Mouse (Mus musculus): ENCODE results near the gene Phf2. TPM values are rescaled to one million over a fixed set of nuclear protein-coding genes. Genes with fewer than 3 reads are reported as not detected.
A peak's percentile ranks its signal among the peaks of the same experiment; 100 is the strongest.

Gene Phf2
- total and polyA plus RNA-seq, 3 experiments = 12.9 to 33.9 (median 30.0) TPM

- TF ChIP-seq EP300 (IDR thresholded peaks at IDR 0.05; ENCODE audit: insufficient read depth, low read depth, low read length) (no peak), CTCF (IDR thresholded peaks at IDR 0.05) (no peak), POLR2A (IDR thresholded peaks at IDR 0.05; ENCODE audit: insufficient read depth, low read depth, low read length) (no peak)
- no peaks in the 10 kb centered on the region for H3K27me3 ChIP-seq (ENCODE audit: control insufficient read depth, insufficient read depth, low read length)
- H3K9ac ChIP-seq (ENCODE audit: low read depth, low read length) = no peak overlapping the region
- no peaks in the 10 kb centered on the region for H3K79me2 ChIP-seq (replicated peaks; ENCODE audit: control insufficient read depth, insufficient read depth, low read length)
- no peaks in the 10 kb centered on the region for H3K4me1 ChIP-seq (ENCODE audit: control insufficient read depth, insufficient read depth, low read length)
- 70% methylated on average over 14 of the region's 14 CpGs for WGBS
- intact Hi-C loops (cut with DNase I) = no loop called here
- H3K36me3 ChIP-seq (ENCODE audit: control insufficient read depth, insufficient read depth, low read length) = no peaks in the 10 kb centered on the region
- DNase-seq = peak in 1 of 2 experiments; percentile 56
- H3K4me3 ChIP-seq = no peak overlapping the region
- H3K27ac ChIP-seq = no peak overlapping the region
These were observed 72.6 kb downstream of the Phf2 start for GRCm38 (mm10) chr13:48798256-48798771.

GRCm38 (mm10) chr13:48796906-48797305, 74.0 kb downstream of the Phf2 start:
- 27% methylated on average over 11 of the region's 11 CpGs for WGBS
- Histone ChIP-seq H3K4me1 (ENCODE audit: control insufficient read depth, insufficient read depth, low read length) (no peaks in the 10 kb centered on the region), H3K79me2 (replicated peaks; ENCODE audit: control insufficient read depth, insufficient read depth, low read length) (no peaks in the 10 kb centered on the region), H3K4me3 (no peak overlapping the region), H3K36me3 (ENCODE audit: control insufficient read depth, insufficient read depth, low read length) (no peaks in the 10 kb centered on the region), H3K27ac (no peak overlapping the region), H3K27me3 (ENCODE audit: control insufficient read depth, insufficient read depth, low read length) (no peaks in the 10 kb centered on the region), H3K9ac (ENCODE audit: low read depth, low read length) (no peak overlapping the region)
- TF ChIP-seq CTCF (IDR thresholded peaks at IDR 0.05) (no peak), EP300 (IDR thresholded peaks at IDR 0.05; ENCODE audit: insufficient read depth, low read depth, low read length) (no peak), POLR2A (IDR thresholded peaks at IDR 0.05; ENCODE audit: insufficient read depth, low read depth, low read length) (no peak)
- DNase-seq = no peak
- intact Hi-C loops (cut with DNase I) = no loop called here

- Histone ChIP-seq H3K9ac (ENCODE audit: low read depth, low read length) (no peak overlapping the region), H3K79me2 (replicated peaks; ENCODE audit: control insufficient read depth, insufficient read depth, low read length) (no peaks in the 10 kb centered on the region), H3K27me3 (ENCODE audit: control insufficient read depth, insufficient read depth, low read length) (no peaks in the 10 kb centered on the region), H3K36me3 (ENCODE audit: control insufficient read depth, insufficient read depth, low read length) (no peaks in the 10 kb centered on the region), H3K4me3 (no peak overlapping the region), H3K4me1 (ENCODE audit: control insufficient read depth, insufficient read depth, low read length) (no peaks in the 10 kb centered on the region), H3K27ac (no peak overlapping the region)
- TF ChIP-seq CTCF (IDR thresholded peaks at IDR 0.05) = no peak
- no peak for TF ChIP-seq EP300 (IDR thresholded peaks at IDR 0.05; ENCODE audit: insufficient read depth, low read depth, low read length)
- no peak for TF ChIP-seq POLR2A (IDR thresholded peaks at IDR 0.05; ENCODE audit: insufficient read depth, low read depth, low read length)
- WGBS = 86% methylated on average over 6 of the region's 6 CpGs
- intact Hi-C loops (cut with DNase I) = no loop called here
- no peak for DNase-seq
These were observed 75.2 kb downstream of the Phf2 start for GRCm38 (mm10) chr13:48795711-48796110.

- intact Hi-C loops (cut with DNase I) = no loop called here
- WGBS = 78% methylated on average over 8 of the region's 8 CpGs
These were observed 86.2 kb downstream of the Phf2 start for GRCm38 (mm10) chr13:48784594-48785298.

GRCm38 (mm10) chr13:48784151-48784550, 86.8 kb downstream of the Phf2 start:
- TF ChIP-seq POLR2A (IDR thresholded peaks at IDR 0.05; ENCODE audit: insufficient read depth, low read depth, low read length) = no peak
- TF ChIP-seq CTCF (IDR thresholded peaks at IDR 0.05) = no peak
- no peak for TF ChIP-seq EP300 (IDR thresholded peaks at IDR 0.05; ENCODE audit: insufficient read depth, low read depth, low read length)
- H3K36me3 ChIP-seq (ENCODE audit: control insufficient read depth, insufficient read depth, low read length) = no peaks in the 10 kb centered on the region
- 77% methylated on average over 8 of the region's 8 CpGs for WGBS
- no peak overlapping the region for H3K9ac ChIP-seq (ENCODE audit: low read depth, low read length)
- no peak overlapping the region for H3K27ac ChIP-seq
- no peaks in the 10 kb centered on the region for H3K4me1 ChIP-seq (ENCODE audit: control insufficient read depth, insufficient read depth, low read length)
- H3K4me3 ChIP-seq = no peak overlapping the region
- no peaks in the 10 kb centered on the region for H3K79me2 ChIP-seq (replicated peaks; ENCODE audit: control insufficient read depth, insufficient read depth, low read length)
- intact Hi-C loops (cut with DNase I) = no loop called here
- no peak for DNase-seq
- H3K27me3 ChIP-seq (ENCODE audit: control insufficient read depth, insufficient read depth, low read length) = no peaks in the 10 kb centered on the region; the same call in 1 of the 2 replicates

More at GRCm38 (mm10) chr13:48784594-48785298, 86.2 kb downstream of the Phf2 start:
- Histone ChIP-seq H3K4me3 (no peak overlapping the region), H3K36me3 (ENCODE audit: control insufficient read depth, insufficient read depth, low read length) (no peaks in the 10 kb centered on the region), H3K27me3 (ENCODE audit: control insufficient read depth, insufficient read depth, low read length) (no peaks in the 10 kb centered on the region; the same call in 1 of the 2 replicates), H3K27ac (no peak overlapping the region), H3K79me2 (replicated peaks; ENCODE audit: control insufficient read depth, insufficient read depth, low read length) (no peaks in the 10 kb centered on the region), H3K4me1 (ENCODE audit: control insufficient read depth, insufficient read depth, low read length) (no peaks in the 10 kb centered on the region), H3K9ac (ENCODE audit: low read depth, low read length) (no peak overlapping the region)
- TF ChIP-seq POLR2A (IDR thresholded peaks at IDR 0.05; ENCODE audit: insufficient read depth, low read depth, low read length) = no peak
- no peak for TF ChIP-seq EP300 (IDR thresholded peaks at IDR 0.05; ENCODE audit: insufficient read depth, low read depth, low read length)
- no peak for TF ChIP-seq CTCF (IDR thresholded peaks at IDR 0.05)
- no peak for DNase-seq
